Mouse (Mus musculus): Measurements from ENCODE around the gene 4930402F06Rik. TPM values are rescaled to one million over a fixed set of nuclear protein-coding genes. Genes with fewer than 3 reads are reported as not detected.

The 4930402F06Rik gene
- polyA plus RNA-seq, 1 experiment from 2014 or later = not detected

DNA sequence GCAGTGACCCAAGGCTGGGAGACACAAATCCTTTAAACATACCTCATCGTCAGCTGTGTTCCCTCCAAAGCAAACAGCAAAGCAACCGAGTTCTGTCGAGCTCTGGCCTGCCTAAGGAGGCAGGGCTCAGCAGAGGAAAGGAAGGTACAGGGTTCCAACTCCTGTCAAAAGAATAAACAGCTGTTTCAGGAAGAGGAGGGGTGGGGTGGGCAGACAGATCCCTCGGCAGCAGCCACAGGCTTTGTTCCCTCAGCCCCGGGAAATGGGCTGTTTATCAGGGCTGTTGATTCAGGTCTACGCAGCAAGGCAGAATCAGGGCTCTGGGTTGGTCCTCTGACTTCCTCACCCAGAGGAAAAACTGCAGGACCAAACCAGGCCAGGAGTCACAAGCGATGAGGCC, 35.5 kb upstream of the 4930402F06Rik start:
- H3K4me1 ChIP-seq = no peaks in the 10 kb centered on the region
- 44% methylated on average over 7 of the region's 7 CpGs for WGBS
- H3K9me3 ChIP-seq = no peaks in the 10 kb centered on the region
- H3K27ac ChIP-seq (replicated peaks) = no peak overlapping the region
- no peak for ATAC-seq (replicated peaks)
- H3K9ac ChIP-seq (replicated peaks) = no peak overlapping the region
- H3K27me3 ChIP-seq = no peaks in the 10 kb centered on the region
- H3K4me2 ChIP-seq (replicated peaks) = no peak overlapping the region
- H3K4me3 ChIP-seq = no peak overlapping the region
- H3K36me3 ChIP-seq = no peaks in the 10 kb centered on the region

DNA sequence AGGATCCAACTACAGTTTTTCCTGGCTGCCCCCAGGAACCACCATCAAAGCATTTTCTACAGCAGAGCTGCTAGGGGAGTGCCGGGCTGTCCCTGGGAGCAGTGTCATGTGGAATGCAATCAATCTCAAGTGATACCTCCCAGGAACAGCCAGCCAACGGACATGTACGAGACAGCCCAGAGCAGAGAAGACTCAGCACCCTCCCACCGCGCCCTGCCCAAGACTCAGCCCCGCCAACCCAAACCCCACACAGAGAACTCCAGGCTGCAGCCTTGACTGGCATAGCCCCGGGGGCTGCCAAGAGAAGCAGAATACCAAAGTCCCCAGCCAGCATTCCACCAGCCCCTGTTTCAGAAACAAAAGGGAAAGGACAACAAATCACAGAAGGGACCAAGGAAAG, 35.0 kb upstream of the 4930402F06Rik start:
- 58% methylated on average over 7 of the region's 7 CpGs for WGBS
- Histone ChIP-seq H3K27ac (replicated peaks) (no peak overlapping the region), H3K4me1 (no peaks in the 10 kb centered on the region), H3K4me2 (replicated peaks) (no peak overlapping the region), H3K4me3 (no peak overlapping the region), H3K36me3 (no peaks in the 10 kb centered on the region), H3K9ac (replicated peaks) (no peak overlapping the region), H3K27me3 (no peaks in the 10 kb centered on the region), H3K9me3 (no peaks in the 10 kb centered on the region)
- no peak for ATAC-seq (replicated peaks)

DNA sequence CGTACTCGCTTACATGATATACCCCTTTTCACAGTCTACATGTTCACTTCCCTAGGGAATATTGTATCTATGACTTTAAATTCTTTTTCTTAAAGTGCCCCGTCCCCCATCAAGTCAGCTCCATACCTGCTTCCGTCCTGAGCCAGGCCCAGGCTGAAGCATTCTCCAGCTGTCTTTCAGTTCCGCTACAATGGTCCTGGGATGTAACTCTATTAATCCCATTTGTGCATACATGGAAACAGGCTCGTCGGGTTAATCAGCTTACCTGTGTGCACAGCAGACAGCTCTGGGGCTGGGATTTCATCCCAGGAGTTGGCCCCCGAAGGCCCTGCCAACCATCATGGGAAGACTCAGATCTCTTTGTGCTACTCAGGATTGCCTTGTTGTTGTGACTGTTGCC, 33.8 kb upstream of the 4930402F06Rik start:
- no peak overlapping the region for H3K4me2 ChIP-seq (replicated peaks)
- H3K27me3 ChIP-seq = no peaks in the 10 kb centered on the region
- no peaks in the 10 kb centered on the region for H3K36me3 ChIP-seq
- H3K4me3 ChIP-seq = no peak overlapping the region
- ATAC-seq (replicated peaks) = no peak
- no peak overlapping the region for H3K27ac ChIP-seq (replicated peaks)
- H3K9me3 ChIP-seq = no peaks in the 10 kb centered on the region
- H3K9ac ChIP-seq (replicated peaks) = no peak overlapping the region
- WGBS = 78% methylated on average over 8 of the region's 8 CpGs
- no peaks in the 10 kb centered on the region for H3K4me1 ChIP-seq

DNA sequence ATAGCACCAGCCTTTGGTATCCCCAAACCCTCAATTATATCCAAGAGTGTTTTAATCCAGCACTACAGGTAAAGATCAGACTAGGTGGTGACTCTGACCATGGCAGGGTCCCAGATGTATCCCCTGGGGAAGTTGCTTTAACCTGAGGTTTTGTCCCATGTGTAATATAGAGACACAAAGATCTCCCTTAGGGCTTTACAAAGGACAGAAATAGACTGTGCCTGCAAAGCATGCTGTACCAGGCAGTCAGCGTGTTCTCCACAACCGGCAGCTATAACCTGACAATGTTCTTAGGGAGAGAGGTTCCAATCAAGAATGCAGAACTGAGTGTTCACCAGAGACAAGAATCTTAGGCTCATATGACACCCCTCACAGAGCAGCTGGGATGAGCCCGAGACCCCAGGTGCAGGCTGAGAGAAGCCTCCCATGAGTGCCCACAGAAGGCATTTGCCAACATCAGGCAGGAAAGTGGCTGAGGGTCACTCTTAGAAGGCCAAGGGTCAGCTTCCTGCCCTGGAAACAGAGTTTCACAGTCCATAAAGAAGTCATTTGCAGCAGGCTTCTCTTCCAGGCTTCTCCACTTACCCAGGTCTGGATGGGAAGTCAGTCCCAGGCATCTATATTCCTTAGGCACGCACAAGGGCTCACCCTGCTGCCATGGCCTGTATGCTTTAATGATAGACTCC, 31.8 kb upstream of the 4930402F06Rik start:
- Histone ChIP-seq H3K9ac (replicated peaks) (no peak overlapping the region), H3K4me1 (no peaks in the 10 kb centered on the region), H3K36me3 (no peaks in the 10 kb centered on the region), H3K27ac (replicated peaks) (no peak overlapping the region), H3K27me3 (no peaks in the 10 kb centered on the region), H3K9me3 (no peaks in the 10 kb centered on the region), H3K4me3 (no peak overlapping the region), H3K4me2 (replicated peaks) (no peak overlapping the region)
- 91% methylated on average over 4 of the region's 4 CpGs for WGBS
- ATAC-seq (replicated peaks) = no peak

DNA sequence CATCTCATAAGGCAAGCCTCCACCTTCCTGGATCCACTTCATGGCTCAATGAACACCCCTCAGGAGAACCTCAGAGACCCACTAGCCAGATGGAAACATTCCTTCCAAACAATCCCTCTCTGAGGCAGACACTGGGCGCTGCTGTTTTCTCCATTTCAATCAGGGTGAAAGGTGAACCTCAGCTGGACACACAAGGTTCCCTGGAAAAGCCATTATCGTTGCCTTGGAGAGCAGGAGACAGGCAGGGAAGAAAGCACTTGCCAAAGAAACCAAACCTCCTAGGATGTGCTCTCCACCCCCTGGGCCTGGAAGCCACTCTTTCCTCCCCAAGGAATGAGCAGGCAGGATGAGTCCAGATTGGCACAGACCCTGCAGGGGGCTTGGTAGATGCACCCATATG, 30.6 kb upstream of the 4930402F06Rik start:
- H3K27me3 ChIP-seq = no peaks in the 10 kb centered on the region
- 61% methylated on average over 2 of the region's 2 CpGs for WGBS
- H3K4me3 ChIP-seq = no peak overlapping the region
- H3K4me2 ChIP-seq (replicated peaks) = no peak overlapping the region
- ATAC-seq (replicated peaks) = no peak
- H3K27ac ChIP-seq (replicated peaks) = no peak overlapping the region
- no peaks in the 10 kb centered on the region for H3K36me3 ChIP-seq
- no peaks in the 10 kb centered on the region for H3K4me1 ChIP-seq
- H3K9ac ChIP-seq (replicated peaks) = no peak overlapping the region
- no peaks in the 10 kb centered on the region for H3K9me3 ChIP-seq

DNA sequence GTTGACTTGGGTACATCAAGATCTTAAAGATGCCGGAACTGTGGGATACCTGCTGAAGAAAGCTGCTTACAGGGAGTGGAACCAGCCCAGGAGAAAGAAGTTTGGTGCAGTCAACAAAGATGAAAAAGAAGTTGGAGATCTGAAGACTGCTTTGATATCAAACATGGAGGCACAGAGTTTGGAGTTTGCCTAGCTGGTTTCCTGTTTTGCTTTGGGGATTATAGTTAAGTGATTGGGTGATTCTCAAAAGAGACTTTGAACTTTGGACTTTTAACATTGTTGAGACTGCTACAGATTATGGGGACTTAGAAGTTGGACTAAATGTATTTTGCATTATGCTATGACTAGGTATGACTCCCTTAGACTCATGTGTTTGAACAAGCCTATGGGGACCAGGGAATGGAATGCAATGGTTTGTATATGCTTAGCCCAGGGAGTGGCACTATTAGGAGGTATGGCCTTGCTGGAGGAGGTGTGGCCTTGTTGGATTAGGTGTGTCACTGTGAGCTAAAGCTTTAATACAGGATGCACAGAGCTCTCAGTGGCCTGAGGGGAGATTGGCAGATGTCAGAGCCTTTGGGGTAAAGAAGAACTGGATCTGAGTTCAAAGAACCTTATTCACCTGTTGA, 26.9 kb upstream of the 4930402F06Rik start:
- no peaks in the 10 kb centered on the region for H3K4me1 ChIP-seq
- 100% methylated on average over 1 of the region's 1 CpGs for WGBS
- ATAC-seq (replicated peaks) = no peak
- H3K9me3 ChIP-seq = no peaks in the 10 kb centered on the region
- no peak overlapping the region for H3K9ac ChIP-seq (replicated peaks)
- no peak overlapping the region for H3K27ac ChIP-seq (replicated peaks)
- no peaks in the 10 kb centered on the region for H3K36me3 ChIP-seq
- H3K4me3 ChIP-seq = no peak overlapping the region
- H3K4me2 ChIP-seq (replicated peaks) = no peak overlapping the region
- no peaks in the 10 kb centered on the region for H3K27me3 ChIP-seq

DNA sequence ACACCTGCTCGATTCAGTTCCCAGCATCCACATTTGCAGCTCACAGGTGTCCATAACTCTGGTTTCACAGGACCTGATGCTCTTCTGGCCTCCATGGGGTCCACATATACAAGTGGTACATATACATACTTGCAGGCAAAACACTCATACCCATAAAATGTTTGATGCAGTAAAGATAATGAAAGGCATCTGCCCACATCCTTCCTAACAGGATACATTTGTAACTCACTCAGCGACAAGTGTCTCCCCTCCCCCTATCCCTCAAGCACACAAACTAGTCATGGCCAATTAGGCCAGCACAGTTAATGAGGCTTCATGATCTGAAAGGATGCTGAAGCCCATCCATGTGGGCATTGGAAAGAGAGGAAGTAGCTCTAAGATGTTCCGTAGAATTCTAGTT, 25.4 kb upstream of the 4930402F06Rik start:
- H3K27ac ChIP-seq (replicated peaks) = no peak overlapping the region
- H3K36me3 ChIP-seq = no peaks in the 10 kb centered on the region
- no peak overlapping the region for H3K4me2 ChIP-seq (replicated peaks)
- no peaks in the 10 kb centered on the region for H3K4me1 ChIP-seq
- no peaks in the 10 kb centered on the region for H3K27me3 ChIP-seq
- H3K9ac ChIP-seq (replicated peaks) = no peak overlapping the region
- H3K9me3 ChIP-seq = no peaks in the 10 kb centered on the region
- no peak overlapping the region for H3K4me3 ChIP-seq
- WGBS = 76% methylated on average over 3 of the region's 3 CpGs
- ATAC-seq (replicated peaks) = no peak

DNA sequence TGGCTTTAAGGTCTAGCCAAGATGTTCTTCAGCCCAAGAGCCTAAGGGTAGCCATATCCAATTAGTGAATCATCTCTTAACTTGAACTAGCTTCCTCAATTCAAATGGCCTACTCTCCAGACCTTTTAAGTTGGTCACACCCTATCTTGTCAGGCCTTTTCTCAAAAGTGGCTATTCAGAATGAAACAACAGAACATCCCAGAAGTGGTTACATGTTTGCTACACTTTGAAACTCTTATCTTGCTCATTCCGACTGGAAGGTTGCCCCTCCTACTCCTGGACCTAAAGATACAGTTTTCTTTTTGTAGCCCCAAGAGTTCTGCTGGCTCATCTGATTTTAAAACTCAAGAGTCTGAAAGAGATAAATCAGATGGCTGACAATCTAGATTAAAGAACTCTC, 23.7 kb upstream of the 4930402F06Rik start:
- Histone ChIP-seq H3K9me3 (no peaks in the 10 kb centered on the region), H3K4me3 (no peak overlapping the region), H3K4me1 (no peaks in the 10 kb centered on the region), H3K4me2 (replicated peaks) (no peak overlapping the region), H3K27ac (replicated peaks) (no peak overlapping the region), H3K9ac (replicated peaks) (no peak overlapping the region), H3K27me3 (no peaks in the 10 kb centered on the region), H3K36me3 (no peaks in the 10 kb centered on the region)
- no peak for ATAC-seq (replicated peaks)
- 75% methylated on average over 1 of the region's 1 CpGs for WGBS

DNA sequence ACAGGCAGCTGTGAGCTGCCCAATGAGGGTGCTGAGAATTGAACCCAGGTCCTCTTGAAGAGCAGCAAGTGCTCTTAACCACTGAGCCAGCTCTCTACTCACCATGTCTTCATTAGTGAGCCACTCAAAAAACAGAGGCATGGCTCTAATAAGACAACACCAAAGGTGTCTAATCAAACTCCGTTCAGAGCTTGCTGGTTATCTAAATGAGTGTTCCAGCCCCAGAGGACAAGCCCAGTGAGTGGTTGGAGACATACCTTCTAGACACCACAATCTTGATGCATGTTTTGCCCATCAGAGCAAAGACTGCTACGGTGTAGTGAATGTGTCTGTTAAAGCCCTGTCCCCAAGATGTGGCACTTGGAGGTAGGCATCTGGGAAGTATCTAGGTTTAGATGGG, 22.7 kb upstream of the 4930402F06Rik start:
- H3K9me3 ChIP-seq = no peaks in the 10 kb centered on the region
- WGBS = 98% methylated on average over 2 of the region's 2 CpGs
- H3K4me3 ChIP-seq = no peak overlapping the region
- no peaks in the 10 kb centered on the region for H3K4me1 ChIP-seq
- no peak for ATAC-seq (replicated peaks)
- H3K27ac ChIP-seq (replicated peaks) = no peak overlapping the region
- no peaks in the 10 kb centered on the region for H3K36me3 ChIP-seq
- H3K9ac ChIP-seq (replicated peaks) = no peak overlapping the region
- H3K4me2 ChIP-seq (replicated peaks) = no peak overlapping the region
- no peaks in the 10 kb centered on the region for H3K27me3 ChIP-seq

DNA sequence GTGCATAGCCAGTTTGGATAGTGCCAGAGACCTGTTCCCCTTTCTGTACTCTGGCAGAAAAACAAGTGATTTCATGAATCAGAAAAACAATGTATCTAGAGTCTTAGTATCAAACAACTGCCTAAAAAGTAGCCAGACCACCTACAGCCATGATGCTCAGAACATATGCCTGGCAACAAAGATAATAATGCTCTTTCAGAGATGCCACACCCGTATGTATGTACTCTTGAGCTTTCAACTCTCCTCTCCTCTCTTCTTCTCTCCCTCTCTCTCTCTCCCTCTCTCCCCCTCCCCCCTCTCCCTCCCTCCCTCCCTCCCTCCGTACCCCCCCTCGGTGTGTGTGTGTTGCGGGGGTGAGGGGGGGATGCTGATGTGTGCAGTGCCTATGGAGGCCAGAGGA, 22.3 kb upstream of the 4930402F06Rik start:
- Histone ChIP-seq H3K4me2 (replicated peaks) (no peak overlapping the region), H3K9me3 (no peaks in the 10 kb centered on the region), H3K9ac (replicated peaks) (no peak overlapping the region), H3K27me3 (no peaks in the 10 kb centered on the region), H3K27ac (replicated peaks) (no peak overlapping the region), H3K36me3 (no peaks in the 10 kb centered on the region), H3K4me1 (no peaks in the 10 kb centered on the region), H3K4me3 (no peak overlapping the region)
- ATAC-seq (replicated peaks) = no peak
- 89% methylated on average over 4 of the region's 4 CpGs for WGBS

DNA sequence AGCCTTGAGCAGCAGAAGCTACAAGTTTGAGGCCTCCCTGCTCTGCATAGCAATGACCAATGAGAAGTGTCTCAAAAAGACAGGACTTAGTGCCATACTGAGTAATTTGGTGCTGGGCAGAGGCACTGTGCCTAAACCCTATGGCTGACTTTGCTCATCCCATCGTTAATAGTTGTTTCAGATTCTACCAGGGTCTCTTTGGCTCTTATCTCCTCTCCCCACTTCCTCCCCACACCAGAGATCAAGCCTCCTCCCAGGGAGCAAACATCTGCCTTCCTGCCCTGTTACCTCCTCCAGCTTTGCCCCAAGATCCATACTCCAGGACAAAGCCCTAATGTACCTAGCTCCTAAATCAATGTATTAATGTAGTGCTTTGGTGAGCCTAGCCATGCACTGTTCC, 20.3 kb upstream of the 4930402F06Rik start:
- Histone ChIP-seq H3K9ac (replicated peaks) (no peak overlapping the region), H3K27me3 (no peaks in the 10 kb centered on the region), H3K9me3 (no peaks in the 10 kb centered on the region), H3K27ac (replicated peaks) (no peak overlapping the region), H3K4me3 (no peak overlapping the region), H3K4me1 (no peaks in the 10 kb centered on the region), H3K4me2 (replicated peaks) (no peak overlapping the region), H3K36me3 (no peaks in the 10 kb centered on the region)
- WGBS = 78% methylated on average over 1 of the region's 1 CpGs
- ATAC-seq (replicated peaks) = no peak

DNA sequence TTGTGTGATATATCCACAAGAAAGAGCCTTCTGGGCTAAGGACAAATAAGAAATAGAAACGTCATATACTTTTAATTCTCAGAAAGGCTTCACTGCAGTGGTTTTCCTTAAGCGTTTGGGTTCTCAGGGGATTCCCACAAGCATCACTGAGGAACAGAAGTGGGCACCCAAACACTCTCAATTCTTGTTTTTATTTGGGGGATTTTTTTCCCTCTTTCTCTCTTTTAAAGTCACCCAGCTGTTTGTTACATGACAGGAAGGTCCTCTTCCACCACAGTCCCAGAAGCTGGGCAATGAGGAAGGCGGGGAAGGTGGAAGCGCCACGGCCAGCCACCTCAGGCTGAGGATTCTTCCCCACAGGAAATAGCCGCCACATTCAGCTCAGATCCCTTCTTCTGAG, 19.5 kb upstream of the 4930402F06Rik start:
- H3K9ac ChIP-seq (replicated peaks) = no peak overlapping the region
- ATAC-seq (replicated peaks) = no peak
- WGBS = 89% methylated on average over 6 of the region's 6 CpGs

DNA sequence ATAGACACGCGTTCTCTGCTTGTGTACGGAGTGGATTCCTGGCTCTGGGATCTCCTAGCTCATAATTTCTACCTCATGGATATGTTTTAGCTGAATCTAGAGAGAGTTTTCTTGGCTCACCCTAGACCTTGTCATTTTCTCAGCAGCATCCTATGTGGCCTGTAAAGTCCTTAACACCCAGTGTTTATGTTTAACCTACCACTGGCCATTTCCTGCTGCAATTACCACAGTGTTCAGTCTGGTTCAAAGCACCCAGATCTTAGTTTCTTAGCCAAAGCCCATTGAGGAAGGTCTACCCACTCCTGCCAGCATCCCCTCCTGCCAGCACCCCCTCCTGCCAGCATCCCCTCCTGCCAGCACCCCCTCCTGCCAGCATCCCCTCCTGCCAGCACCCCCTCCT, 15.8 kb upstream of the 4930402F06Rik start:
- H3K4me3 ChIP-seq = no peak overlapping the region
- H3K27ac ChIP-seq (replicated peaks) = no peak overlapping the region
- no peak for ATAC-seq (replicated peaks)
- H3K27me3 ChIP-seq = no peaks in the 10 kb centered on the region
- H3K4me1 ChIP-seq = no peaks in the 10 kb centered on the region
- no peaks in the 10 kb centered on the region for H3K9me3 ChIP-seq
- no peak overlapping the region for H3K9ac ChIP-seq (replicated peaks)
- H3K4me2 ChIP-seq (replicated peaks) = no peak overlapping the region
- 90% methylated on average over 3 of the region's 3 CpGs for WGBS
- H3K36me3 ChIP-seq = no peaks in the 10 kb centered on the region

More for the DNA sequence above, 19.5 kb upstream of the 4930402F06Rik start:
- H3K27me3 ChIP-seq = no peaks in the 10 kb centered on the region
- no peaks in the 10 kb centered on the region for H3K9me3 ChIP-seq
- H3K4me2 ChIP-seq (replicated peaks) = no peak overlapping the region
- H3K4me1 ChIP-seq = no peaks in the 10 kb centered on the region
- no peak overlapping the region for H3K4me3 ChIP-seq
- H3K27ac ChIP-seq (replicated peaks) = no peak overlapping the region
- no peaks in the 10 kb centered on the region for H3K36me3 ChIP-seq
